Mouse (Mus musculus) liver, embryonic 14.5 days (tissue): ENCODE measurements around the gene Exoc6b.

Experiments
- CTCF ChIP-seq: IDR thresholded peaks from 2 replicates; pipeline ENCODE4 v1.5.1; 2016; ENCODE audit warnings: antibody characterized with exemption, low read depth, control low read depth
- EP300 ChIP-seq: IDR thresholded peaks from 2 replicates; pipeline ENCODE4 v1.6.1; 2016; ENCODE audit warnings: antibody characterized with exemption, low read depth

DNA sequence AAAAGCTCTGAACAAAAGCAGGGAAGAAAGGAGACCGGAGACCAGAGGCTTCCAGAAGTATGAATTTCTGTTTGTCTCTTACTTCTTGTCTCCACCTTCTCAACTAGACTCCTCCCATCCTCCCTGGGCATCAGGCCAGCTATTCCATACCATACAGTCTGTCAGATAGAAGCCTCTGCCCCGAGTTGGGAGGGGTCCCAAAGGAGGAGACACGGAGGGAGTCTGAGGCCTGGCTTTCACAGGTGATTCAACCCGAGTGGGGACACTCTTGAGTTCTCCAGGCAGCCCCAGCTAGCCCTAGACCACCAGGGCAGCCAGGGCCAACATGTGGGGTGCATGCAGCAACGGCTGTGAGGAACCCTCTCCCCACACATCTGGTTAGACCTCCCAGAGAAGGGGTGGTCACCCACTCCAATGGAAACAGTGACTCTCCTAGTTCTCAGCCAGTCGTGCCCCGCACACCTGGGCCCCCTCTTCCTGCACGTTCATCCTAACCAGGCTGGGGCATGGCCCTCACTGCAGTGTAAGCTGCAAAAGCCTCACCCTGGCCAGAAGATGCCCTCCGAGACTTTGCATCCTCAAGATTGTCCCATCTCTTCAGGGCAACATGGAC lies 487.4 kb downstream of the Exoc6b start:
- TF ChIP-seq CTCF (no peak), EP300 (no peak)
